Mouse (Mus musculus): Measurements from ENCODE around the gene Tmprss9.

DNA sequence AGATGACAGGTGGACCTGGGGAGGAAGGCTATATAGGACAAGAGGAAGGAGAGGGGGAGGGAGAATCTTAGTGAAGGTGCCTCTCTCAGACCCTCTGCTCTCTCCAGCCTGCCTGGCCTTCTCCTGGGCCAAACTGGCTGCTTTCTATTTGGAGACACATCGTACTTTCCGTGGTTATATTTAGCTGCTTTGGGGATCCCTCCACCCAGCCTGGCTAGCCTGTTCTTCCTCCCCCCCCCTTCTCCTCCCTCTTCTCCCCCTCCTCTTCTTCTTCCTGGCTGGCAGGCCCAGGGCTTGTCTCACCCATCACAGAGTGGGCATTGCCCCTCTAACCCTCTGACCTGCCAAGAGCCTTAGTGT is 69.3 kb downstream of the Tmprss9 start:
- TF ChIP-seq CTCF (conservative IDR thresholded peaks at IDR 0.05; ENCODE audit: low read length) (no peak), NANOG (IDR thresholded peaks at IDR 0.05; ENCODE audit: borderline replicate concordance, low read length) (no peak)
